Comparison of ENCODE assay signal across 7 mouse cellular contexts in genomic region chr17:70834430-70834965, GRCm38 (mm10). TPM values are rescaled to one million over a fixed set of nuclear protein-coding genes. Genes with fewer than 3 reads are reported as not detected.
DNase-seq lines count a peak whose midpoint lies in the region; TF ChIP-seq lines count a peak whose summit lies in the region.

No protein-coding gene starts in this region.

- H3K27ac ChIP-seq in bone marrow macrophage, adult 2 months (ENCODE audit: insufficient read depth, low read depth, low read length) = peak overlapping the region; percentile 98
- peak overlapping the region; percentile 48; the same call in 1 of the 2 replicates for H3K27ac ChIP-seq in heart, embryonic 10.5 days
- peak overlapping the region; percentile 52; the same call in 1 of the 2 replicates for H3K27ac ChIP-seq in testis, adult 2 months (ENCODE audit: control insufficient read depth, insufficient read depth, low read depth, low read length)

- peaks cover 49% of the 10 kb centered on the region for H3K4me1 ChIP-seq in bone marrow macrophage, adult 2 months (ENCODE audit: control insufficient read depth, insufficient read depth, low read length)
- peaks cover 6% of the 10 kb centered on the region; the same call in 1 of the 2 replicates for H3K4me1 ChIP-seq in heart, embryonic 10.5 days
- H3K4me1 ChIP-seq in testis, adult 2 months (ENCODE audit: control insufficient read depth, insufficient read depth, low read length) = peaks cover 17% of the 10 kb centered on the region

- TF ChIP-seq POLR2A in bone marrow macrophage, adult 2 months (IDR thresholded peaks at IDR 0.05; ENCODE audit: borderline replicate concordance, low read depth, low read length) = no peak
- no peak for TF ChIP-seq POLR2A in testis, adult 2 months (IDR thresholded peaks at IDR 0.05; ENCODE audit: control insufficient read depth, low read depth, low read length)

- H3K36me3 ChIP-seq in heart, embryonic 10.5 days = 0 out of 2 replicates have a peak, but pooled peaks cover 3% of the 10 kb centered on the region
- no peaks in the 10 kb centered on the region for H3K36me3 ChIP-seq in testis, adult 2 months (ENCODE audit: control insufficient read depth, insufficient read depth, low read length)

- no peaks in the 10 kb centered on the region for H3K9me3 ChIP-seq in heart, embryonic 10.5 days

- peak overlapping the region; percentile 90 for H3K4me3 ChIP-seq in bone marrow macrophage, adult 2 months (ENCODE audit: insufficient read depth, low read length)
- H3K4me3 ChIP-seq in heart, embryonic 10.5 days = peak overlapping the region; percentile 62
- H3K4me3 ChIP-seq in testis, adult 2 months (ENCODE audit: control insufficient read depth, low read depth, low read length) = peak overlapping the region; percentile 66

- peaks cover 21% of the 10 kb centered on the region; the same call in 1 of the 2 replicates for H3K27me3 ChIP-seq in heart, embryonic 10.5 days (ENCODE audit: insufficient read depth, poor library complexity, severe bottlenecking)
- H3K27me3 ChIP-seq in testis, adult 2 months (ENCODE audit: control insufficient read depth, insufficient read depth, low read length) = no peaks in the 10 kb centered on the region

- DNase-seq in MN1 (ENCODE audit: low spot score) = peak; percentile 38
- peak; percentile 66 for DNase-seq in heart, embryonic 10.5 days (ENCODE audit: low spot score)
- DNase-seq in kidney, adult 9 months = peak; percentile 65
- peak; percentile 21 for DNase-seq in lung, postnatal 14 days
- no peak for DNase-seq in right cerebral cortex, postnatal 25 days

- WGBS in heart, embryonic 10.5 days = 1% methylated on average over 29 of the region's 29 CpGs

- no peak for TF ChIP-seq CTCF in bone marrow macrophage, adult 2 months (IDR thresholded peaks at IDR 0.05; ENCODE audit: low read depth, low read length)
- no peak for TF ChIP-seq CTCF in testis, adult 2 months (IDR thresholded peaks at IDR 0.05; ENCODE audit: control insufficient read depth, insufficient read depth, insufficient replicate concordance, low read depth, low read length)

RNA-seq across cellular contexts. Expression of gene Tgif1, which starts 18.8 kb away (rescaled TPM):
- polyA plus RNA-seq in bone marrow macrophage, adult 2 months (2012; ENCODE audit: insufficient read depth, insufficient read length, missing spikeins) = 86.0 and 97.0 TPM in 2 replicates
- polyA plus RNA-seq in heart, embryonic 10.5 days (2016; fragmentation: Nextera tagmentation; extraction: Ambion mirVana) = 31.5 and 58.1 TPM in 2 replicates
- polyA plus RNA-seq in testis, adult 2 months (2012; rRNA removed) = 47.5 and 50.9 TPM in 2 replicates

Comparison
In these comparisons a context has a peak if more than half of its experiments do, and no peak if none do; other contexts are left out.
1. H3K27ac ChIP-seq: peak in every context shown above with its lines; median percentile 98 in bone marrow macrophage, adult 2 months; 52 in testis, adult 2 months; 48 in heart, embryonic 10.5 days.